In the genomic region with DNA sequence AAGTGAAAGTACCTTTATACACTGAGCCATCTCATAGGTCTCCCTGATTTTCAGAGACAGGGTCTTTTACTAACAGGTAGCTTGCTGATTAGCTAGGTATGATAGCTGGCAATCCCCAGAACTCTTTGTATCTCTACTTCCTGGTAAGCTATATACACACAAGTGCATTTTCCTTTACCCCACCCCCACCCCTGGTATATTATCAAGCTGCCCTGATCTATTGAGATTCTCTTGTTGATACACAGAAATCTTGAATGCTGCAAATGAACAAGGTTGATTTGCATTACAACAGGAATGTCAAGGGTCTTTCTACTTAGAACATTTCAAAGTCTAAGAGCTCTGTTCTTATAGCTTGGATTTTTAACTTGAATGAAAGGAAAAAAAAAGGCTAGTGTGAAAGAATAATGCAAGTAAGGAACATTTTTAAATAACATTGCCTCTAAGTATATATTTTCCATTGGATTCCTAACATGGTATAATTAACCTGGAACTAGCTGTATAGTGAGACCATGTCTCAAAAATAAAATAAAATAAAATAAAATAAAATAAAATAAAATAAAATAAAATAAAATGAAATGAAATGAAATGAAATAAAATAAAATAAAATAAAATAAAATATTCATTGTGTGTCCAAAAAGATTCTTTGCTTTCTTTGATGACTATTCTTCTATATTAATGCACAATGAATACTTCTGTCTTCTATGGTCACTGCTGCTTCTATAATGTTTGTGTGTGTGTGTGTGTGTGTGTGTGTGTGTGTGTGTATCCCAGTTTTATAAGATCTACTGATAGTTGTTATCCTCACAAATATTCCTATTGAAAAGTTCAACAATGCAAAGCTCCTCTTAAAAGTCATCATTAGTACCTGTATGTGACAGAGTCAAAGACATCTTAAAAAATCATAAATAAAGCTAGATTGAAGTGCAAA, we compare ENCODE assay signal across 13 mouse cellular contexts.
"Had no signal": no experiment of that assay in that cellular context is flagged by ENCODE, and none has a peak within 500 bp of the region (broad histone marks: within the 10 kb centered on the region; RNA-seq: fewer than 3 reads in every experiment).

No protein-coding gene starts in this region.

- H3K36me3 ChIP-seq: kidney, embryonic 15.5 days; liver, embryonic 15.5 days; neural tube, embryonic 12.5 days; stomach, embryonic 15.5 days had no signal

- H3K27me3 ChIP-seq: kidney, embryonic 15.5 days; liver, embryonic 15.5 days; neural tube, embryonic 12.5 days; stomach, embryonic 15.5 days had no signal

- H3K4me3 ChIP-seq: kidney, embryonic 15.5 days; liver, embryonic 15.5 days; neural tube, embryonic 12.5 days; stomach, embryonic 15.5 days had no signal

- ATAC-seq: lung, postnatal 0 days had no signal

- H3K9ac ChIP-seq: kidney, embryonic 15.5 days; liver, embryonic 15.5 days; neural tube, embryonic 12.5 days; stomach, embryonic 15.5 days had no signal

- H3K4me1 ChIP-seq: kidney, embryonic 15.5 days; liver, embryonic 15.5 days; neural tube, embryonic 12.5 days; stomach, embryonic 15.5 days had no signal

- H3K4me2 ChIP-seq: kidney, embryonic 15.5 days; liver, embryonic 11.5 days; liver, embryonic 15.5 days; neural tube, embryonic 12.5 days; stomach, embryonic 15.5 days had no signal

- H3K27ac ChIP-seq: kidney, embryonic 15.5 days; liver, embryonic 15.5 days; neural tube, embryonic 12.5 days; stomach, embryonic 15.5 days had no signal

- H3K9me3 ChIP-seq: kidney, embryonic 15.5 days; liver, embryonic 15.5 days; neural tube, embryonic 12.5 days; stomach, embryonic 15.5 days had no signal

- DNase-seq: kidney, postnatal 14 days; left cerebral cortex, postnatal 4 days; lung, adult 2 months; lung, postnatal 36 days; right cerebral cortex, postnatal 14 days; thymus, adult 2 months; thymus, postnatal 25 days had no signal
